Mouse (Mus musculus): ENCODE results near the gene Sp1.

DNA sequence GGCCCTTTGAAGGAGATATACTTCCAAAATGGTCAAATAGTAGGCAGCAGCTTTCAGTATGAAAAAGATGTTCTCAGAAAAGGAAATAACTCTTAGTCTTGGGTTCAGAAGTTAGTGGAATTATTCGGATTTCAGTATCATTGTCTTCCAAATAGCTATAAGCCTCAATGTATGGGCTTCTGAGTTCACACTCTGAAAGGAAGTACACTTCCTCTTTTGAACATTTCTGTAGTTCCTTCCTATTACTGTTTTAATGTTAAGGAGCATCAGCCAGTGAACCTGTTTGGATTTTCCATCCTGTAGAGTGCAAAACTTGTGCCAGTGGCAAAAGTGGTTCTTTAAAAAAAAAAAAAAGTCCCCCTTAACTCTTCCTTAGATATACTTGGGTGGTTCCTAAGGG lies 26.1 kb downstream of the Sp1 start:
- TF ChIP-seq GATA1 (IDR thresholded peaks at IDR 0.05; ENCODE audit: low read length) (no peak), TAL1 (IDR thresholded peaks at IDR 0.05; ENCODE audit: low read length) (no peak)

All from erythroblast, embryonic 14.5 days (primary cell).